Mouse (Mus musculus) MEL (cell line): ENCODE measurements around the gene Zscan10.
A peak's percentile ranks its signal among the peaks of the same experiment; 100 is the strongest.

ENCODE experiments used
- BHLHE40 ChIP-seq: IDR thresholded peaks from 2 replicates; pipeline ENCODE4 v1.6.1; 2012; ENCODE audit warnings: low read depth, mild to moderate bottlenecking, inconsistent platforms, low read length, improper control_type of control experiment, borderline replicate concordance
- CTCF ChIP-seq, 3 experiments: IDR thresholded peaks in 2 of 3; conservative IDR thresholded peaks in 1 of 3; 2 replicates each; pipeline ENCODE4 v1.5.1; 2011 to 2012; ENCODE audit warnings: low read length in 3 of 3, low read depth in 2 of 3, mild to moderate bottlenecking in 2 of 3, improper control_type of control experiment in 1 of 3, inconsistent platforms in 1 of 3, mixed read lengths in 1 of 3, moderate library complexity in 1 of 3; ENCODE audit not compliant: control insufficient read depth in 1 of 3, insufficient read depth in 1 of 3, poor library complexity in 1 of 3, severe bottlenecking in 1 of 3
- E2F4 ChIP-seq: IDR thresholded peaks from 2 replicates; pipeline ENCODE4 v1.6.1; 2011; ENCODE audit warnings: low read depth, low read length, improper control_type of control experiment, borderline replicate concordance
- ETS1 ChIP-seq: IDR thresholded peaks from 2 replicates; pipeline ENCODE4 v1.6.1; 2012; ENCODE audit warnings: low read depth, mild to moderate bottlenecking, inconsistent platforms, low read length, improper control_type of control experiment, moderate library complexity
- POLR2A ChIP-seq, 2 experiments: IDR thresholded peaks; 2 replicates each; pipeline ENCODE4 v1.6.1; 2011 to 2012; ENCODE audit warnings: low read length in 2 of 2, mild to moderate bottlenecking in 2 of 2, control low read depth in 1 of 2, improper control_type of control experiment in 1 of 2, low read depth in 1 of 2, moderate library complexity in 1 of 2; ENCODE audit not compliant: control insufficient read depth in 1 of 2, insufficient read depth in 1 of 2, poor library complexity in 1 of 2
- RCOR1 ChIP-seq: IDR thresholded peaks from 2 replicates; pipeline ENCODE4 v1.6.1; 2012; ENCODE audit warnings: low read depth, mild to moderate bottlenecking, inconsistent platforms, low read length, improper control_type of control experiment
- TAL1 ChIP-seq: IDR thresholded peaks from 2 replicates; pipeline ENCODE4 v1.6.1; 2012; ENCODE audit warnings: mild to moderate bottlenecking, inconsistent platforms, low read length, moderate library complexity, mixed read lengths
- USF1 ChIP-seq: IDR thresholded peaks from 2 replicates; pipeline ENCODE4 v1.6.1; 2014; ENCODE audit warnings: low read depth, mild to moderate bottlenecking, inconsistent platforms, low read length, improper control_type of control experiment, moderate library complexity
- ZNF384 ChIP-seq: IDR thresholded peaks from 2 replicates; pipeline ENCODE4 v1.6.1; 2012; ENCODE audit warnings: low read depth, mild to moderate bottlenecking, inconsistent platforms, low read length, improper control_type of control experiment

- TF ChIP-seq CTCF (IDR thresholded peaks at IDR 0.05 in 2 of 3, conservative IDR thresholded peaks at IDR 0.05 in 1 of 3; ENCODE audit: control insufficient read depth in 1 of 3, insufficient read depth in 1 of 3, low read depth in 2 of 3, low read length in 3 of 3, poor library complexity in 1 of 3, severe bottlenecking in 1 of 3): peak; percentile 66 to 79 (median 68)
- no peak for TF ChIP-seq TAL1
- no peak for TF ChIP-seq POLR2A (IDR thresholded peaks at IDR 0.05; ENCODE audit: control insufficient read depth in 1 of 2, insufficient read depth in 1 of 2, low read depth in 1 of 2, low read length in 2 of 2, poor library complexity in 1 of 2)
- no peak for TF ChIP-seq ETS1
- no peak for TF ChIP-seq BHLHE40
- TF ChIP-seq E2F4: no peak
- no peak for TF ChIP-seq USF1
- TF ChIP-seq ZNF384: no peak
- no peak for TF ChIP-seq RCOR1
Measured at GRCm38 (mm10) chr17:23660117-23660875, 59.6 kb downstream of the Zscan10 start, which contains the start of gene Bicdl2.
